Mouse (Mus musculus) midbrain, embryonic 11.5 days (tissue): ENCODE measurements around the gene Recql5. TPM values are rescaled to one million over a fixed set of nuclear protein-coding genes. Genes with fewer than 3 reads are reported as not detected.
A peak's percentile ranks its signal among the peaks of the same experiment; 100 is the strongest.

Experiments used
- ATAC-seq: fragments of 200-750 bp; cut with Nextera tagmentation; 2 replicates; pipeline ENCODE4 v1.8.0; 2017; ENCODE audit warnings: moderate TSS enrichment, moderate library complexity; ENCODE audit not compliant: low FRiP score
- DNase-seq: peaks from one replicate; pipeline ENCODE4 v3.0.0; 2015; ENCODE audit warnings: low spot score; ENCODE audit errors: missing footprints
- H3K27ac ChIP-seq: fragments of 300-500 bp; sonication (generic); 2 replicates; pipeline ENCODE4 v1.5.1; 2014; ENCODE audit warnings: low read depth, low read length
- H3K27me3 ChIP-seq: fragments of 300-500 bp; sonication (generic); 2 replicates; pipeline ENCODE4 v1.6.1; 2014; ENCODE audit warnings: mild to moderate bottlenecking, low read length, moderate library complexity, mixed read lengths; ENCODE audit not compliant: control insufficient read depth, insufficient read depth
- H3K36me3 ChIP-seq: fragments of 300-500 bp; sonication (generic); 2 replicates; pipeline ENCODE4 v1.6.1; 2014; ENCODE audit warnings: mild to moderate bottlenecking, low read length, moderate library complexity, mixed read lengths; ENCODE audit not compliant: control insufficient read depth, insufficient read depth
- H3K4me1 ChIP-seq: fragments of 300-500 bp; sonication (generic); 2 replicates; pipeline ENCODE4 v1.6.1; 2014; ENCODE audit warnings: low read length; ENCODE audit not compliant: control insufficient read depth, insufficient read depth
- H3K4me2 ChIP-seq: fragments of 300-500 bp; sonication (generic); 2 replicates; pipeline ENCODE4 v1.6.1; 2014; ENCODE audit warnings: mild to moderate bottlenecking, moderate library complexity
- H3K4me3 ChIP-seq: fragments of 300-500 bp; sonication (generic); 2 replicates; pipeline ENCODE4 v1.5.1; 2014; ENCODE audit warnings: low read depth, low read length
- H3K9ac ChIP-seq: fragments of 300-500 bp; sonication (generic); 2 replicates; pipeline ENCODE4 v1.6.1; 2014; ENCODE audit warnings: low read length
- H3K9me3 ChIP-seq: fragments of 300-500 bp; sonication (generic); 2 replicates; pipeline ENCODE4 v1.6.1; 2016; ENCODE audit warnings: low read length; ENCODE audit not compliant: control insufficient read depth
- WGBS: fragments of 180-500 bp; shearing (Covaris S2); extraction: QIAGEN DNeasy Blood & Tissue Kit; methylation state at CpG from one replicate; pipeline ENCODE4 v1.1.7; 2014; 5-methylcytosine and 5-hydroxymethylcytosine counted together
- polyA plus RNA-seq: library from polyadenylated mRNA; unstranded; fragments of >200 nt; fragmentation: Nextera tagmentation; extraction: Ambion mirVana; gene quantifications from 2 replicates; pipeline ENCODE4 v1.2.1, GENCODE M21; 2014

The Recql5 gene
- polyA plus RNA-seq, 1 experiment from 2014 or later: 18.4 TPM

DNA sequence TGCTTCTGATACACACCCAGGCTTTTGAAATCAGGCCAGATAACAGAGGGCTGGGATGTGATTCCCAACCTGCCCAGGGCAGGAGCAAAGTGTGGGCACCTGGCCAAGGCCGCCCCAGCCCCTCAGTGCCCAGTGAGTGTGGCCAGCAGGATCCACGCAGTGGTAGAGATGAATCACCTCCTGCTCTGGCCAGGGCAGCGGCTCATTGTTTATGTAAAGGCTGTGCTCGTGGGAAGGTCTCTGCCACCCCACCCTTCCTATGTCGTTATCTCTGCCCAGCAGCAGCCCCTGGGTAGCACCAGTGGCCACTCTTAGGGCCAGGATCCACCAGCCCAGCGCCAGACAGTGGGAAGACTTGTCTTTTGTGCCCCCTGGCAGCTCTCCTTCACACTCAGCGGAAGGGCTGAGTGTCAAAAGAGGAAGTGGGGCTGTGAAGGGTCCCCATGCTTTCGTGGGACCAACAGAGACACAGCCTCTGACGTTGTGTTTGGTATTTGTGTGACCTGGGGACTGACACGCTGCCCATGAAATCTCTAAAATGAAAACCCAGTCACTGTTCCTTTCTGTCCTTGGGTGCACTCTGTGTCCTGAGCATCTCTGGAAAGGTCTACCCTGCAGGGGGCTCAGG, 31.8 kb upstream of the Recql5 start:
- Histone ChIP-seq H3K4me1 (peaks cover 2% of the 10 kb centered on the region), H3K4me3 (no peak overlapping the region), H3K9me3 (no peaks in the 10 kb centered on the region), H3K4me2 (no peak overlapping the region), H3K9ac (no peak overlapping the region), H3K36me3 (peaks cover 50% of the 10 kb centered on the region), H3K27me3 (no peaks in the 10 kb centered on the region), H3K27ac (no peak overlapping the region)
- ATAC-seq (no peak), DNase-seq (no peak)
- 93% methylated on average over 10 of the region's 10 CpGs for WGBS

DNA sequence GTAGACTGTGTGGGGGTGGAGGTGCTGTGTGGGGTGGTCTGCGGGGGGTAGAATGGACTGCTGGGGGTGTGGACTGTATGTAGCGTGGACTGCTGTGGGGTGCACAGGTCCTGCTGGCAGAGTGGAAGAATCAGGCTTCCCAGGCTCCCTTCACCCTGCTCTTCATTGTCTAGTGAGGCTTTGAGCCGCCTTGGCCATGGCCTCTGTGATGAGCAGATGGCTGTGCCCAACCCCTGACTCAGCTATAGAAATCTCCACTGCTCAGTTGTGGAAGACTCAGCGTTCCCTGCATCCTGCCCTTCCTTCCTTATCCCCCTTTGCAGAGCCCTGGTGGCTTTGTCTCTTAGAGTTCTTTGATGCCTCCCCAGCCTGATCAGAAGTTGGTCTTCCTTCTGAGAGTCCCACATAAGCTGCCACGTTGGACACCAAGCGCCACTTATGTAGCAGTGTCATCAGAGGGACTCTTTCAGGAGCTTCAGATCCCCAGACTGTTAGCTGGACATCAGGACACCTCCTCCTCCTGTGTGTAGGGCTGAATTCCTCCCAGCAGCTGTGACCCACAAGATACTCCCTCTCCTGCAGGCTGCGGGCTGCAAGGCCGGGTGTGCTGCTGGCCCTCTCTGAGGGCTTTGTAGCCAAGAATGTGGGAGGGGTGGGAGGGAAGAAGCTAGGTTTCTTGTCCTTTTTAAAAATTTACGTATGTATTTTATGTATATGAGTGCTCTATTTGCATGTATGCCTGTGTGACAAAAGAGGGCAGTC, 29.6 kb upstream of the Recql5 start:
- no peaks in the 10 kb centered on the region for H3K4me1 ChIP-seq
- no peak overlapping the region for H3K4me3 ChIP-seq
- H3K27me3 ChIP-seq: no peaks in the 10 kb centered on the region
- DNase-seq (no peak), ATAC-seq (no peak)
- H3K27ac ChIP-seq: no peak overlapping the region
- peaks cover 52% of the 10 kb centered on the region for H3K36me3 ChIP-seq
- H3K9ac ChIP-seq: no peak overlapping the region
- H3K4me2 ChIP-seq: no peak overlapping the region
- WGBS: 88% methylated on average over 9 of the region's 9 CpGs
- H3K9me3 ChIP-seq: no peaks in the 10 kb centered on the region

DNA sequence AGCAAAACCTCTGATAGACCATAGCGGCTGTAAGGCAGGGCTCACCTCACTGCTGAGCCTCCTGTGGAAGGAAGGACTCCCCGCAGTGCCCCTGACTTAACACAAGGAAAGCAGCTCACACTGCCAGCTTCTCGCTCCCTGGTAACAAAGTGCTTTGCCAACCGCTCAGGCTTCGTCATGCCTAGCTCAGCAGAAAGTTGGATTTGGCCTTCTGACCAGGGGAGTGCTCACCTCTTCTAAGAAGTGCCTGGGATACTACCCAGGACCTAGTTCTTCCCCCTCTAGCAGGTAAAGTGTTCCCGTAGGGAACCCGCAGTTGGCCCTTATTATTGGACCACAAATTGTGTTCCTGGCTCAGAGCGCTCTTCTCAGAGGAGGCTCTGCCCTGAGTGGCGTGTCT, 25.7 kb upstream of the Recql5 start:
- peaks cover 37% of the 10 kb centered on the region for H3K36me3 ChIP-seq
- no peak overlapping the region for H3K4me3 ChIP-seq
- no peak for DNase-seq
- ATAC-seq: no peak
- WGBS: 95% methylated on average over 9 of the region's 9 CpGs
- no peak overlapping the region for H3K4me2 ChIP-seq
- H3K9ac ChIP-seq: no peak overlapping the region
- no peaks in the 10 kb centered on the region for H3K9me3 ChIP-seq
- H3K4me1 ChIP-seq: peaks cover 10% of the 10 kb centered on the region
- no peaks in the 10 kb centered on the region for H3K27me3 ChIP-seq
- H3K27ac ChIP-seq: no peak overlapping the region

DNA sequence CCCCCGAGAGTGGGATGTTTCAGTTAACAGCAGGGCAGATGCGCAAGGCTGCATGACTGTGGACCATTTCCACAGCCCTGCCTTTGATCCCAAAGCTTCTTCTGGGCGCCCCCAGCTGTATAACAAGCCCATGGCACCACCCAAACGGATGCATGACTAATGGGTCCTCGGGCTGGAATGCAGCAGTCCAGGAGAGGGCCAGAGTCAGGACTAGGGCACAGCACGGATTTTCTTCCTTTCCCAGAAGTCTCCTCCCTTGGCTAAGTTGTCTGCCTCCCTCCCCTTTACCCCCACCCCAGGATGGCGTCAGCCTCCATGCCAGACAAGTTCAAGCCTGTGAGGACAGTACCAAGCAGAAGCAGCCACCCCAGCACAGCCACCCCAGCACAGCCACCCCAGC, 24.7 kb upstream of the Recql5 start:
- Histone ChIP-seq H3K9ac (no peak overlapping the region), H3K27ac (no peak overlapping the region), H3K4me3 (no peak overlapping the region), H3K9me3 (no peaks in the 10 kb centered on the region), H3K4me1 (peaks cover 10% of the 10 kb centered on the region), H3K27me3 (no peaks in the 10 kb centered on the region), H3K36me3 (peaks cover 29% of the 10 kb centered on the region), H3K4me2 (no peak overlapping the region)
- no peak for DNase-seq
- WGBS: 73% methylated on average over 7 of the region's 7 CpGs
- ATAC-seq: no peak

DNA sequence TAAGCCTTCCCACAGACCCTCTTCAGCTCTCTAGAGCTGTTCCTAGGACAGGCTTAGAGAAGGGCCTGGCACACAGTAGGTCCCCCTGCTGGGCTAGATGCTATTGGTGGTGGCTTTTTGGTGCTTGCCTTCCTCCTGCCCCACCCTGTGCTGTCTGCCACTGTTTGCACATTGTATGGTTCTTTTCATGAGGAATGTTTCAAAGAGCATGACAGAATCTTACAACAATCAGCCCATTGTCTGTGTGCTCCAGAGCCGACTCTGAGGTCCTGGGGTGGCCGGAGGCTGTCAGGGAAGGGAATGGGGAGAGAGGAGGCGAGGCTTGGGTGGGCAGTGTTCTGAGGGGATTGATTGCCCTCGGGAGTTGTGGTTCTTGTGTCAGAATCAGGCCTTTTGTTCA, 23.2 kb upstream of the Recql5 start:
- Histone ChIP-seq H3K4me1 (peaks cover 10% of the 10 kb centered on the region), H3K27me3 (no peaks in the 10 kb centered on the region), H3K9ac (no peak overlapping the region), H3K27ac (no peak overlapping the region), H3K4me2 (no peak overlapping the region), H3K36me3 (peaks cover 23% of the 10 kb centered on the region), H3K4me3 (no peak overlapping the region), H3K9me3 (no peaks in the 10 kb centered on the region)
- 17% methylated on average over 4 of the region's 4 CpGs for WGBS
- DNase-seq (no peak), ATAC-seq (peak; percentile 64)

- Histone ChIP-seq H3K27ac (no peak overlapping the region), H3K27me3 (no peaks in the 10 kb centered on the region), H3K9me3 (no peaks in the 10 kb centered on the region), H3K4me2 (no peak overlapping the region), H3K4me3 (no peak overlapping the region), H3K4me1 (peaks cover 10% of the 10 kb centered on the region), H3K9ac (no peak overlapping the region), H3K36me3 (peaks cover 19% of the 10 kb centered on the region)
- 75% methylated on average over 10 of the region's 10 CpGs for WGBS
- DNase-seq (no peak), ATAC-seq (no peak)
Measured at GRCm38 (mm10) chr11:115955195-115955858, 22.1 kb upstream of the Recql5 start.

GRCm38 (mm10) chr11:115954712-115955111, 21.4 kb upstream of the Recql5 start:
- no peaks in the 10 kb centered on the region for H3K27me3 ChIP-seq
- no peak for DNase-seq
- H3K9me3 ChIP-seq: no peaks in the 10 kb centered on the region
- no peak overlapping the region for H3K27ac ChIP-seq
- WGBS: 90% methylated on average over 5 of the region's 5 CpGs
- no peak overlapping the region for H3K4me2 ChIP-seq
- peaks cover 10% of the 10 kb centered on the region for H3K4me1 ChIP-seq
- no peak overlapping the region for H3K9ac ChIP-seq
- no peak for ATAC-seq
- H3K36me3 ChIP-seq: peaks cover 15% of the 10 kb centered on the region
- no peak overlapping the region for H3K4me3 ChIP-seq

GRCm38 (mm10) chr11:115950719-115951118, 17.4 kb upstream of the Recql5 start:
- H3K9me3 ChIP-seq: no peaks in the 10 kb centered on the region
- no peaks in the 10 kb centered on the region for H3K4me1 ChIP-seq
- H3K4me2 ChIP-seq: no peak overlapping the region
- ATAC-seq (no peak), DNase-seq (no peak)
- no peak overlapping the region for H3K27ac ChIP-seq
- 97% methylated on average over 2 of the region's 2 CpGs for WGBS
- H3K36me3 ChIP-seq: peaks cover 13% of the 10 kb centered on the region
- no peak overlapping the region for H3K4me3 ChIP-seq
- H3K9ac ChIP-seq: no peak overlapping the region
- no peaks in the 10 kb centered on the region for H3K27me3 ChIP-seq

DNA sequence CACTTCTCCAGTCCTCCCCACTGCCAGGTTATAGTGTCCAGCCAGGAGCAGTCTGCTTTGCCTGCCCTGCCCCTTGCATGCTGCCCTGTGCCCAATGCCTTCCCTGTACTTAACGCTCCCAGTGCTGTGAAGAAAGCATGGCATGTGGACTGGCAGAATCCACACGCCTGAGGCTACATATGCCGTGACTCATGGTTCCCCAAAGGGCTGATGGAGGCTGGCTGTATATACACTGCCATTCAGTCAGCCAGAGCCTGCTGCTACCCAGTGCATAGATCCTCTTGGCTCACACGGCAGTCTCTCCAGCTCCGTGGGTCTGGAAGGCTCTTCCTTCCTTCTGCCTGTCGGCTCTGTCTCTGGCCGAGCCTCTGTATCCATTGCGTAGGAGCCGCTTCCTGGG, 15.0 kb upstream of the Recql5 start:
- peaks cover 6% of the 10 kb centered on the region for H3K36me3 ChIP-seq
- 91% methylated on average over 9 of the region's 9 CpGs for WGBS
- no peak overlapping the region for H3K4me2 ChIP-seq
- no peak overlapping the region for H3K4me3 ChIP-seq
- H3K9me3 ChIP-seq: no peaks in the 10 kb centered on the region
- ATAC-seq (no peak), DNase-seq (no peak)
- no peaks in the 10 kb centered on the region for H3K27me3 ChIP-seq
- no peak overlapping the region for H3K9ac ChIP-seq
- no peak overlapping the region for H3K27ac ChIP-seq
- H3K4me1 ChIP-seq: no peaks in the 10 kb centered on the region
